Comparison of ENCODE assay signal across 18 mouse cellular contexts in genomic region chr5:4267717-4268116, GRCm38 (mm10).
"Had no signal": no experiment of that assay in that cellular context is flagged by ENCODE, and none has a peak within 500 bp of the region (broad histone marks: within the 10 kb centered on the region; RNA-seq: fewer than 3 reads in every experiment).

No protein-coding gene starts in this region.

- H3K36me3 ChIP-seq: heart, embryonic 10.5 days; heart, embryonic 12.5 days; heart, embryonic 13.5 days; heart, embryonic 15.5 days; hindbrain, embryonic 10.5 days; hindbrain, embryonic 12.5 days; hindbrain, embryonic 13.5 days; hindbrain, embryonic 15.5 days; intestine, embryonic 15.5 days; kidney, embryonic 15.5 days had no signal

- ATAC-seq: hindbrain, embryonic 16.5 days; hindbrain, postnatal 0 days; intestine, embryonic 15.5 days; intestine, embryonic 16.5 days; intestine, postnatal 0 days had no signal

- H3K4me2 ChIP-seq: heart, embryonic 11.5 days; heart, embryonic 12.5 days; heart, embryonic 13.5 days; heart, embryonic 15.5 days; hindbrain, embryonic 12.5 days; hindbrain, embryonic 13.5 days; hindbrain, embryonic 14.5 days; hindbrain, embryonic 15.5 days; intestine, embryonic 15.5 days; kidney, embryonic 15.5 days had no signal

- H3K4me3 ChIP-seq: heart, embryonic 10.5 days; heart, embryonic 12.5 days; heart, embryonic 13.5 days; heart, embryonic 15.5 days; hindbrain, embryonic 10.5 days; hindbrain, embryonic 12.5 days; hindbrain, embryonic 13.5 days; hindbrain, embryonic 15.5 days; intestine, embryonic 15.5 days; kidney, embryonic 15.5 days; layer of hippocampus, adult 2 months; left cerebral cortex, adult 2 months had no signal

- H3K27me3 ChIP-seq: heart, embryonic 12.5 days; heart, embryonic 13.5 days; heart, embryonic 15.5 days; hindbrain, embryonic 12.5 days; hindbrain, embryonic 13.5 days; hindbrain, embryonic 15.5 days; intestine, embryonic 15.5 days; kidney, embryonic 15.5 days had no signal
